Mouse (Mus musculus) ovary, postnatal 10 days (tissue): ENCODE results near the gene Sbpl.

ENCODE experiments used
- DNase-seq: peaks from one replicate; pipeline ENCODE4 v3.0.0; 2022; ENCODE audit warnings: low spot score

Gene Sbpl

GRCm38 (mm10) chr17:23955174-23955573 lies at the start of gene Sbpl:
Gene Sbpl, minus strand, starts transcription at chr17:23955274.
- no peak for DNase-seq

- no peak for DNase-seq
These were observed 49.1 kb upstream of the Sbpl start for GRCm38 (mm10) chr17:24004071-24004665.

GRCm38 (mm10) chr17:24000404-24000803 lies 45.3 kb upstream of the Sbpl start:
- DNase-seq: no peak

- no peak for DNase-seq
These were observed 43.3 kb upstream of the Sbpl start for GRCm38 (mm10) chr17:23998383-23998782.

GRCm38 (mm10) chr17:23997901-23998300 lies 42.8 kb upstream of the Sbpl start, which contains the start of gene Prss22:
Gene Prss22, minus strand, starts transcription at chr17:23998100.
- no peak for DNase-seq

- no peak for DNase-seq
These were observed 40.3 kb upstream of the Sbpl start for GRCm38 (mm10) chr17:23995421-23995820.

DNA sequence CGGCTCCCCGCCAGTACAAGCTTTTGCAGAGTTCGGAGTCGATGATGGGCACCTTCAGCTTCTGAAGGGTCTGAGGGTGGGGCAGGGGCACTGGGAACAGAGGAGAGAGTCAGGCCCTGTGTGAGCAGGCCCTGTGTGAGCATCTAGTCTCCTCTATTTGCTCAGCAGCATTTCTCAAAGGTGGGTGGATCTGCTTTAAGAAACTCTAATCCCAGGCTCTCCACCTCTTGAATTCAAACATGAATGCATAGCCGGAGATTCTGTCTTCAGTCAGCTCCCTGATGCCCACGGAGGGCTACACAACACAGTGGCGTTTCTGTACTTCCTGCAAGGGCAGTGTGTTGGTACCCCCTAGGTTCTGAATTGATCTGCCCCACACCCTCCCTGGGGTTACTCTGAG lies 39.6 kb upstream of the Sbpl start:
- DNase-seq: no peak

DNA sequence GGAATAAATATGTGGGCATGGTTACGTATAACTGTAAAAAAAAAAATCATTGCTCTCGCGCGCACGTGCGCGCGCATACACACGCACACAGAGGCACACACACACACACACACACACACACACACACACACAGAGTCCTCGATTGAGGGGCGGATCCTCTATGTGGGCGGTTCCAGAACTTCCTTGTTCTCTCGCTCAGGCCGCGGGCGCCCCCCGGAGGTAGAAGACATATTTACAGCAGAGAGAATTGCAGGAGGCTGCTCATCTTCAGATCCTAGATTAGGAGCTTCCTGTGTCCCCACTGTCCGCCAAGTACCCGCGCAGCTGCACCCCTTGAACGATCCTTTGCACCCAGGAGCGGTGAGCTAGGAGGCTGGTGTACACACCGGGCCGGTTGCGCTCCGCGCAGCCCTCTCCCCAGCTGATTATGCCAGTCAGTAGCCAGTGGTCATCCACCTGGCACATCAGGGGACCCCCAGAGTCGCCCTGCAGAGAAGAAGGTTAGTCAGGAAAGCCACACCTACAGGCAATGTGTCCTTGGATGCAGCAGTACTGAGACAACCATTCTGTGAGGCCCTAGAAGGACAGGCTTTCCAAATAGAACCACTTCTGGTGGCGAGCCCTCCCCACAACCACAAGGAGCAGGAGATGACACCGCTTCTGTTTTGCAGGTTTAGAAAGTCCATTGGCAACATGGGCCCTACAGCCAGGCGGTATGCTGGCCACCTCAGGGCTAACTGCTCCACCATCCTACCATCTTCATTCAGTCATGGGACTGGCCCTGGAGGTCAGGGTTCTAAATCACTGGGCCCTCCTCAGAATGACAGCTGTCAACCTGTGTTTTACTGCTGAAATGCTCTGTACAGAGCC lies 38.7 kb upstream of the Sbpl start:
- DNase-seq: peak; percentile 88

GRCm38 (mm10) chr17:23992789-23993553 lies 37.9 kb upstream of the Sbpl start:
- DNase-seq: no peak

DNA sequence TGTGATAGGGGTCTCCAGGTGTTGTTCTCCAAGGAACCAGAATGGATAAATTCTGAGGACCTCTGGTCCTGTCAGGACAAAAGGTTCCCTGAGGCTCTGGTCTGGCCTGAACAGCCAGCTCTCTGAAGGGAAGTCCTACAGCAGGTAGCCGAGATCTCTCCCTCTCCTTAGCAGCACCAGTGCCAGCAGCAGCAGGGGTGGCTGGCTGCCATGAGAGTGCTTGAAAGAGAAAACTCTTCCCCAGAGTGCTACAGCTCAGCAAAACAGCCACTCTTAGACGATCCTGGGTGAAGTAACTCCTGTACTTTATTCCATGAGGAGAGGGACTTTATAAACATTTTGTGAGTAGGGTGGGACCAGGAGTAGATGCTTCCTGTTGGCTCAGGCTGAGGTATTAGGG lies 34.7 kb upstream of the Sbpl start:
- DNase-seq: no peak

DNA sequence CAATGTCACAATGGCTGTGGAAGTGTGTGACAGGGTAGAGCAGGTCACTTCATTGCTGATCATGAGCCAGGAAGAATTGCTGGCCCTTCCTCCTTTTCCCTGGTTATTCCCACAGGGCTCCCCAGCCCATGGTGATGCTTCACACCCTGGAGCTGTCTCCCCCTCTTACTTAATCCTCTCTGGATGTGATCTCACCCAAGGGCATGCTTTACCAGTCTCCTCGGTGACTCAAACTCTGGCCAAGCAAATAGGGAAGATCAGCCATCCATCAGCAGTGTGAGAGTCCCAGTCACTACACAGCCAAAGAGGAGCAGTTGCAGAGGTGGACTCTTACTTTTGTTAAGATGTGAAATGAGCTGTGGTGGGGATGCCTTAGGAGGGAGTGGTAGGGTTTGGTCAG lies 29.9 kb upstream of the Sbpl start:
- DNase-seq: no peak

GRCm38 (mm10) chr17:23982912-23983311 lies 27.8 kb upstream of the Sbpl start:
- no peak for DNase-seq

DNA sequence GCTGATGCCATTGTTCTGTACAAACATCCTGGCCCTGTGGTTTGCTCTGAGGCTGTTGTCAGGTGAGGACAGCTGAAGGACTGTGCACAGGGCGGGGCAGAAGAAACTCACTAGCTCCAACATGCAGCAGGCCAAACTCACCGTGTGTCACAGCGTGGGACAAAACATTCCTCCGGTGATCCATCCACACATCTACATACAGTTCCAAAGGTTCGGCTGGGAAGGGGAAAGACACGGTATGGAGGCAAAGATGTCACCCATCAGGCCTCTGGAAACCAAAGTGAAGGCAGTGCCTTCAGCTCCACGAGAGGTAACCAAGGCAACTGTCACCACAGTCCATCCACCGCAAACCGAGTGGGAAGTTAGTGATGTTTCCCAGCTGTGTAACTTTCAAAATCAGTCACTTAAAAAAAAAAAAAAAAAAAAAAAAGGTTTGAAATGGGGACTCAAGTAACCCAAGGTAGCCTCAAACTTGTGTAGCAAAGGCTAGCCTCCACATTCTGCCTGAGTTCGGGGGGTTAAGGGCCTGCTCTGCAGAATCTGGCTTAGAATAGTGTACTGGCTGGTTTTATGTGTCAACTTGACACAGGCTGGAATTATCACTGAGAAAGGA lies 25.3 kb upstream of the Sbpl start, which contains the start of gene Prss30:
TSS of gene Prss30 (minus strand) at position 270 of the 613 bp plus-strand sequence.
- no peak for DNase-seq

GRCm38 (mm10) chr17:23979471-23979870 lies 24.4 kb upstream of the Sbpl start:
- no peak for DNase-seq

DNA sequence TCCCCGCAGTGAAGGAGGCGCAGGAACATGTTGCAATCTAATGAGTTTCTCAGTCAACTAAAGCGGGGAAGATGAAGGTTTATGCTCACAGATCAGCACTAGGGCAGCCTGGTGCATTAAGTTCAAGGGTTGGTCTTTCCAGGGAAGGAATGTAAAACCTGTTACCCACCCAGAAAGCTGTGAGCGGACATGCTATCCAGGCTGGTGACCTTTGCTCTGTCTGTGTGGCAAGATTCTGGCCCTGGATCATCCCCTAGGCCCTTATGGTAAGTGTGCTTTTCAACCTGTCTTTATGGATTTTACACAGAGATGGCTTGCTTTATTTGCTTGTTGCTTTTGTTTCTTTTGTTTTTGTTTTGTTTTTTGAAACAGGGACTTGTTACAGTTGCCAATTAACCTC lies 21.6 kb upstream of the Sbpl start:
- DNase-seq: no peak

DNA sequence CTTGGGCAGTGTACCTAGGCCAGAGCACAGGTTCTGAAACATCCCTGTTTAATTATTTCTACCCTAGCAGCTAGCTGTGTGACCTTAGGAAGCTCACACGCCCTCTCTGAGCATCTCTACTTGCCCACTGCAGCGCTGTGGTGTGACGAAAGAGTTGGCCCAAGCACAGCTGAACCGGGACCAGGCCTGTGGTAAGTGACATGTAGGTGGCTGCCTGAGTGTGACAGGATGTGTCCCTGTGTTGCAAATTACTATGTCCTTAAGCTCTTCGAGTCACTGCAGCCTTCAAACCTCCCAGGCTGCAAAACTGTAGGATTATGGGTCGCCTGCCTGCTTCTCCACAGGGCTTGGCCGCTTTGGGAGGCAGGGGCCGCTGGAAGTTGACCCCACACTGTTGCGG lies 16.2 kb upstream of the Sbpl start:
- no peak for DNase-seq

DNA sequence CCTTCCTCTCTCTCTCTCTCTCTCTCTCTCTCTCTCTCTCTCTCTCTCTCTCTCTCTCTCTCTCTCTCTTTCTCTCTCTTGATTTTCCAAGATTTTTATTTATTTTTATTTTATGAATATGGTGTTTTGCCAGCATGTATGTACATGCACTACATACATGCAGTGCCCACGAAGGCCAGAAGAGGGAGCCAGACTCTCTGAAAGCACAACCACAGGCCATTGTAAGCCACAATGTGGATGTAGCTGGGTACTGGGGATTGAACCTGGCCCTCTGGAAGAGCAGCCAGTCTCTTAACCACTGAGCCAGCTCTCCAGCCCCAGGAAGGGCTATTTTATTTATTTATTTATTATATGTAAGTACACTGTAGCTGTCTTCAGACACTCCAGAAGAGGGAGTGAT lies 14.2 kb upstream of the Sbpl start:
- DNase-seq: peak; percentile 37

DNA sequence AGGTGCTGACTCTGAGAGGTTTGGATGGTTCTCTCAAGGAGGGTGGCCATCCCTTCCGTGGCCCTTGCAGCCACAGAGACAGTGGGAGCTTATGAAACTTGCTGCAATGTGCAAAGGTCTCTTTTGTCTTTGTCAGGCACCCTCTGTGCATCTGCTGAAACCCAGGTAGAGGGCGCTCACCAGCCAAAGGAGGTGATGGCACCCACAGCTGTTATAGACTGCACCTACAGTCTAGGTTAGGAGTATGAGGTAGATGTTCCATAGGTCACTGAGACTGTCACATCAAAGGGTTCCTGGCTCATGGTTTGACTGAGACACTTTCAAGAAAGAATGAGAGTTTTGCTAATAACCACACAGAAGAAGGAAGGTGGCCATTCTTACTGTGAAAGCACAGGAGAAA lies 13.7 kb upstream of the Sbpl start:
- no peak for DNase-seq

GRCm38 (mm10) chr17:23966658-23967401 lies 11.8 kb upstream of the Sbpl start:
- no peak for DNase-seq

DNA sequence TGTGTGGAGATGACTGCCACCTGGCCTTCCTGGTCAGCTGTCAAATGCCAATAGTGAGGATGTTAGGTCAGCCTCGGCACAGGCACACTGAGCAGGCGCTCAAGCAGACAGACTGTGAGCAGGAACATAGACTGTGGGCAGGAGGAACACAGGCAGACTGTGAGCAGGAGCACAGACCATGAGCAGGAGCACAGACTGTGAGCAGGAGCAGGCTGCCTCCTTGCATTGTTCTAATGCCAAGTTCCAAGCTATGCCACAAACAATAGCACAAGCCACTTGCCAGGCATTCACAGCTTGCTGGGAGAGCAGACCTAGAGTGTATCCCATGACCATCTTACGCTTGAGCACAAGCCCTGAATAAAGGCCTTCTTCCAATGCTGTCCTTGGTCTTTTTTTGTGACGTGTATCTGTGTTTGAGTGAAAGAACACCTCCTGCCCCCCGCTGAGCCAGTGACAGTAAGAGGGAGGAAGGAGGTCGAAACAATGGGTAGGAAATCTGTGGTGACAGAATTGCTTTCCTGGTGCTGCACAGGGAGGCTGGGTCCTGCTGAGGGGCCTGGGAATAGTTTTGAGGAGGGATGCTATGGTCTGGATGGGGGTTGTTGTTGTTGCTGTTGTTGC lies 10.8 kb upstream of the Sbpl start:
- no peak for DNase-seq

DNA sequence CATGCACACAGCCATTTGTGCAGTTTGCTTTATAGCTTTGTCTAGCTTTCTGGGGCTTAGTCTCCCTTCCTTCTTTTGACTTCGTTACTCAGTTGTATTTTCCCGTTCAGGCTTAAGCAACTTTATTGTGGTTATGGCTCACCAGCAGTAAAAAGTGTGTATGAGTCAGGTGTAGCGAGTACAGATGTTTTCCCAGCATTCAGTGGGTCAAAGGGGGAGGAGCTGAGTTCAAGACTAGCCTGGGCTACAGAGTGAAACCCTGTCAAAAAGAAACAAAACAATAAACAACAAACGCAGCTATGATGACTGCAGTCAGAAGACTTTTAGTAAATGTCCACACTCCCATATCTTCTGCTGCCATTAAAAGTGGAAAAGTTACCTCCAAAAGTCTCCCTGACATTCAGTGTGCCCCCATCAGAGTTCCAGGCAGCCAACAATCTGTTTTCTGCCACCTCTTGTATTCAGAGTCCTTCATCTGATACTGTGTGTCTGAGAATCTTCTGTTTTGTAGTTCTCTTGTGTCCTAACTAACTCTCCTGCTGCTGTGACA lies 6.6 kb upstream of the Sbpl start:
- no peak for DNase-seq
